Mouse (Mus musculus): Measurements from ENCODE around the gene Rnf145.

Rnf145 gene

DNA sequence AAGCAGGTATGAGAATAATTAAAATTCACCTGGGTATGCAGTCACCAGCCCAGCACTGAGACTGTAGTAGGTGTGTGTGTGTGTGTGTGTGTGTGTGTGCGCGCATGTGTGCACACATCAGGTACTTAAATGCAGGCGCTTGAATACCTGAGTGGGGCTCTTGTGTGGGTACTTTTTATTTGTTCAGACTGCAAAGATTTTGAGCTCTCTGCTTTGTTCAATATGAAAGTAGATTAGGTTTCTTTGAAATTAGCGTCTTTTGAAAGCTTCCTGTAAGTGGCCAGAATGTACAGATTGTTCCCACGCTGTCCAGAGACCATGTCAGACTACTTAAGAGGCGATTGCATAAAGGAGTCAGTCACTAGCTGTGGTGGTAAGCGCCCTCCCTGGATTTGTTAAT lies 18.6 kb downstream of the Rnf145 start:
- no peak for DNase-seq (ENCODE audit: low spot score)

DNA sequence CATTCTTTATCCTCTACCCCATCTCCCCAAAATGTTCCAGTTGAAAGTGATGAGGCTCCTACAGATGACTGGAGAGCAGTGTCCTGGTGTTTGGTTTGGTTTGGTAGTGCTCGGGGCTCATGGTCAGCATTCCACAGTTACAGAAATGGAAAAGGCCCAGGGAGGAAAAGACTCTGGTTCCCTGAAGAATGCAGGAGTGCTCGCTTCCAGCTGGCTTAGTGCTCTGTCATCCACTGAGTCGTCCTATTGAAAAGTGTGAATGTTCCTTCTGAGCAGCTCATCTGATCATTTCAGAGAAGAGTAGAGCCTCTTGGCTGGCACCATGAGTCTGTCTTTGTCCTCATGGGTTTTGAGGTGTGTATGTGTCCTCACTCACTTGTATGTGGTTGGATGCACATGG lies 19.3 kb downstream of the Rnf145 start:
- no peak for DNase-seq (ENCODE audit: low spot score)

DNA sequence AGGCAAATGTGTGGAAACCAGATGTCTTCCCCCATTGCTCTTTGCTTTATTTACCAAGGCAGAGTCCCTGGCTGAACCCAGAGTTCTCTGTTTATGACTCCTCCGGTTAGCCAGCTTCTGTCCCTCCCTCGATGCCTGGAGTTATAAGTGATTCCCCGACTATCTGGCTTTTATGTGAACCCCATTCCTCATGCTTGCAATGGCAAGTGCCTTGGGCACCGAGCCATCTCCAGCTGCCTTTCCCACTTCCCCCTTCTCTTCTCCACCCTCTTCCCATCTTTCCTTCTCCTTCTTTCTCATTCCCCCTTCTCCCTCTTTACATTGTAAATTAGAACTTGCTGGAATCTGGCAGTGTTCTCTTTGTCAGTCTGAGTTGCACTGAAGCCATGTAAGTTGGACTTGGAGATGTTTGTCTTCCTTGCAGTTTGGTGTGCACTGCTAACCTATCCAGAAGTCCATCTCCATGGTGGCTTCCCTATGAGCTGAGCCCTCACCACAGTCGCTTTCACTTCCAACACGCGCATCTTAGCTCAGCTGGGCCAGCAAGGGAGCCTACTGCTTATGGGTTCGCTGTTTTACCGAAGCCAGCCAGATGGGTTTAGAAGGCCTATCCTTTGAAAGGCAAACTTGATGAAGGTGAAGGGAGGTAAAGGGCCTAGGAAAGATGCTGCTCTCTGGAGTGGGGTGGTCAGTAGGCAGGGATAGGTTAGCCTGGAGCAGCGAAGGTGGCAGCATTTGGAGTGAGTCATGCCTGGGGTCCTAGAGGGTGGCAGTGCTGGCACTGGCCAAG lies 19.9 kb downstream of the Rnf145 start:
- DNase-seq (ENCODE audit: low spot score) = no peak

DNA sequence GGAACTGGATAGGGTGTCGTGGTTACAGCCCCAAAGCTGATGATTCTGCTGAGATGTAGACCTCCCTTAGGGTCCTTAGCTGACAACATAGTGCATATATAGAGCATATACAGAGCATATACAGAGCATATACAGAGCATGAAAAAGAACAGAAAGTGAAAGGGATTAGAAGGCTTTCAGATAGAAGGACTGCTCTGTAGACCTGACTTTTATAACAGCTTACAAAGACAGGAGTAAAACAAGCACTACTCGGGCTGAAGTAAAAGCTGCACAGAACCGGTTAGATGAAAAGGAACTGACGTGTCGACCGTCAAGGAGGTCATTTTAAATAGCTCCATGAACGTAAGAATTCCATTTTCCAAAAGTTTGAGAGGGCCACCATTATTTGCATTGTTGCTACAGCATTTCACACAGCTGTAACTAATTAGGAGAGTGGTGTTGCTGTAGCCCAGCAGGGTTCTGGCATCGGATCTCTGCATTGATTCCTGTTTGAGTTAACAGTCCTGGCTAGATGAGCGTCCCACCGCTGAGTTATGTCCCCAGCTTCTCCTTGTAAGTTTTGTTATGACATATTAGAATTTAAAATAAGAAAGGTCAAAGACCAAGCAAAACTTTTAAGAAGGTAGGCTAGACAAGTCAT lies 20.6 kb downstream of the Rnf145 start:
- DNase-seq (ENCODE audit: low spot score) = no peak

DNA sequence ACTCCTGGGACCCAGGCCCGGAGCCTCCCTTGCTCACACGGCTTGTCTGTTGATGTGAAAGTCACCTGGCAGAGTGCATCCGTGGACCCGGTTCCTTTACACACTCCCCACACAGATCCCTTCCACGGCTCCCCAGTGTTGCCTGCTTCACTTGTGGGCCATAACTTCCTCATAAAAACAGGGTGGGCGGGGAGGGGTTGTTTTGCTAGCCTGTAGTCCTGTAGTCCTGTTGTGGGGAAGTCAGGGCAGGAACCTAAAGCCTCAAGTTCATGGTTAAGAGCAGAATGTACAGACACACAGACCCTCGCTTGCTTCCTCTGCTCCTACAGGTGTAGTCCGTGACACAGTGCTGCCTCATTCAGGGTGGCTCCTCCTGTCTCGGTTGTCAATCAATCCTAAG lies 21.5 kb downstream of the Rnf145 start:
- no peak for DNase-seq (ENCODE audit: low spot score)

DNA sequence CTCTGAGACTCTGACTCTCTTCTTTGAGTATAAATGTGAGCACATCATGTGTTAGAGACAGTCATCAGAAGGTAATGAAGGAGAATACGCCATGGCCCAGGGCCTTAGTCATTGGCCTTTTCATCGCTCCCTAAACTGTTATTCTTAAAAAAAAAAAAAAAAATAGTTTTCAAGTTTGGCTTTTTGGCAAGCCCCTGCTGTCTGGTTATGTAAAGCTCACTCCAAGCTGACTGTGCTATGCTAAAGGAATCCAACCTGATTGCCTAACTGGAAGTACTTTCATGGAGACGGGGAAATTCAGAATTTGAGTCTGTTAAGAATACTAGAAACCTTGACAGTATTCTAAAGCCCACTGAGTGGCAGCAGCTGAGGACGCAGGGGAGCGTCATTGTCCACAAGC lies 22.5 kb downstream of the Rnf145 start:
- DNase-seq (ENCODE audit: low spot score) = no peak

DNA sequence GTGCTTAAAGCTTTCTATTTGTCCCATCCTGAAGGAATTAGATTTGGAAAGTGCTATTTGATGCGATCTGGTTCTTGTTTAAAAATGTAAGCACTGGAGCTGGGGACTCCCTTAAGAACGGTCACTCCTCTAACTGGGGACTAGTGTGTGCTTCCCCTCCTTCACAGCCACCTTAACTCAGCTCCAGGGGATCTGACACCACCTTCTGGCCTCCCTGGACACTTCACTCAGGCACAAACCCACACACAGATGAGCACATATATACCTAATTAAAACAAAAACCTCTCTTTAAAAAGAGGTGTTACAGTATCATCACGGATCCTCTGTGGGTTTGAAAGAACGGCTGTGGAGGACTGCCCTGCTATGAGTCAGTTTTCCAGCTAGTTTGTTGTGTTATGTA lies 23.0 kb downstream of the Rnf145 start:
- DNase-seq (ENCODE audit: low spot score) = no peak

DNA sequence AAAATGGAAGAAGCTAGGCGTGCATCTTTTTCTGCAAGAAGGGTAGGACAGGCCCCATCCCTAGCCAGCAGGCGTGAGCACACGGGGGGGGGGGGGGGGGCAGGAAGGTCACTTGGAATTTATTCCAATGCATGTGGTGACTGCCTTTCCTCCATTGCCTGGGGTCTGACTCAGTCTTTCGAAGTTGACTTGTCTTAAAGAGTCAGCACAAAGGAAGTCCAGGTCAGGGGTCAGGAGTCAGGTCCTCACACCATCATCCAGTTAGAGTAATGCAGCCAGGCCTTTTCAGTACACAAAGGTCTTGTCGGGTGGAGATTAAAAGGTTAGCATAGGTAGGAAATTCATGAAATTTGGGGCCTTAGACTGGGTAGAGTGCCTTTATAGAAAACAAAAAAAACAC lies 24.8 kb downstream of the Rnf145 start:
- no peak for DNase-seq (ENCODE audit: low spot score)

DNA sequence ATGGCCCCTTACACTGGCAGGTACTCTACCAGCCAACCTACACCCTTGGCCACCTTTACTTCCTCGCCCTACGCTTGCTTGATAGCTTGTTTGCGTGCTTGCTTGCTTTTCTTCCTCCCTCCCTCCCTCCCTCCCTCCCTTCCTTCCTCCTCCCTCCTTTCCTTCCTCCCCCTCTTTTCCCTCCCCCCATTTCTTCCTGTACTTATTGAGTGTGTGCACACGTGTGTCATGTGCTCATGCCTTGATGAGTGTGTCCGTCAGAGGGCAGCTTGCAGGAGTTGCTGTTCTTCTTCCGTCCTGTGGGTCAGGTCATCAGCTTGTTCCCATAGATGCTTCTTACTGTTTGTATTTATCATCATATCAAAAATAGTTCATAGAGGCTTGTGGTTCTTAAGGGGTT lies 25.2 kb downstream of the Rnf145 start:
- DNase-seq (ENCODE audit: low spot score) = no peak

DNA sequence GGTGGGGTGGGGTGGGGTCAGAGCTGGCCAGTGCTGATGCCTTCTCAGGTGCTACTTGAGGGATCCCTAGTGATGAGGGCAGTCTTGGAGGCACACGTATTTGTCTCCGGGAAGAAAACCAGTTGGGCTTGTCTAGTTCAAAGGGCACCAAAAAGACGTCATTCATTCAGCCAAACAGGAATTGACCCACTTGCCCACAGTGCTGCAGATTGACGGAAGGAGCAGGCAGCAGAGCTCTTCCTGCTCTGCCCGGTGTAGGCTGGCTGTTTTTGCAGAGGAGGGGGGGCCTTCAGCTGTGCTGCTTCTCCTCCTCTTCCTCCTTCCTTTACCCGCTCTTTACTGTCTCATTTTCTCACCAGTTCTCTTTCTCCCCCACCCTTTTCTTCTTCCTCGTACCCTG lies 26.4 kb downstream of the Rnf145 start:
- DNase-seq (ENCODE audit: low spot score) = no peak

DNA sequence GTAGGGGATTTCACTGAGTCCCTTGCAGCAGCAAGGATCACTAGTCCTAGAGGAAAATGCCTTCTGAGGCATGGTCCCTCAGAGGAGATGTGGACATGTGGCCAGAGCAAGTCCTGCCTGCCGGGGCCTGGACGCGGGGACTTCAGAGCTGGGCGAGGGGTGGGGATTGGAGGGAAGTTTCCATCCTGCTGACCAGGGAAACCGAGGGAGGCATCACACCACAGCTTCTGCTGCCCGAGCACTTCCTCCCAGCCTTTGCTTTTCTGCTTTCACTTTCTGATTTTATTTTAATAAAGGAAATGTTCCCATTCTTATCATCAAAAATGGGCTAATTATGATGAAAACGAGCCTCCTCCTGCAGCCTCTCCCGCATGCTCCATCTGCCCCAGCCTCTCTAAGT lies 27.5 kb downstream of the Rnf145 start:
- no peak for DNase-seq (ENCODE audit: low spot score)

DNA sequence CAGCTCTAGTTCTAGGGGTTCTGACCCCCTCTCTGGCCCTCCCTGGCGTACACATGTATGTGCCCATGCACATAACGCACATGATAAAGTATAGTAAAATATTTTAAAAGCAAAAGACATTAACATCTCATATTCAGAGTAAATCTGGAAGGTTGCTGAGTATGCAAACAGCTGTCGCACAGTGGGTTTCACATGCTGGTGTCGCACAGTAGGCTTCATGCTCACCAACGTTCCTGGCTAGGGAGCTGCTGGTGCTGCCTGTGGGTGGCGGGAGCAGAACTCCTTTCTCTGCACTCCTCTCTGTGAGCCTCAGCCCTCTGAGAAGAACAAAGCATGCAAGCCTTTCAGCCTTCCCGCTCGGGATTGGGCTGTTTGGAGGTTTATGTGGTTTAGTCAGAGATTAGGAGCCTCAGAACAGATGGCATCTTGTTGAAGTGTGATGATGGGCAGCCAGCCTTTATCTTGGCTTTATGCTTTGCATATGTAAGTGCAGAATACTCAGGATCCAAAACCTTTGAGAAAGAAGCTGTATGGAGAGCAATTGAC lies 29.0 kb downstream of the Rnf145 start:
- DNase-seq (ENCODE audit: low spot score) = no peak

DNA sequence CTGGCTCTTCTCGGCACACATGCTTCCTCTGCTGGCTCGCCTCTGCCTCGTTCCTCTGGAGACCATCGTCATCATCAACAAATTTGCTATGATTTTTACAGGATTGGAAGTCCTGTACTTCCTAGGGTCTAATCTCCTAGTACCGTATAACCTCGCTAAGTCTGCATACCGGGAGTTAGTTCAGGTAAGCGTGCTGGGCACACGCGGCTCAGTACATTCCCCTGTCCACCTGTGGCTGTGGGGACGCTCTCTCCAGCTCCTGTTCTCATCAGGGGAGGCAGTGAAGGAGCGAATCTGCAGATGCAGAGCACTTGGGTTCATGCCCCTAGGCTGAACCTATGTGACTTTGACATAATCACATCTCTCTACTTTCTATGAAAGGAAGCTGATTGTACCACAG lies 30.1 kb downstream of the Rnf145 start:
- DNase-seq (ENCODE audit: low spot score) = no peak

DNA sequence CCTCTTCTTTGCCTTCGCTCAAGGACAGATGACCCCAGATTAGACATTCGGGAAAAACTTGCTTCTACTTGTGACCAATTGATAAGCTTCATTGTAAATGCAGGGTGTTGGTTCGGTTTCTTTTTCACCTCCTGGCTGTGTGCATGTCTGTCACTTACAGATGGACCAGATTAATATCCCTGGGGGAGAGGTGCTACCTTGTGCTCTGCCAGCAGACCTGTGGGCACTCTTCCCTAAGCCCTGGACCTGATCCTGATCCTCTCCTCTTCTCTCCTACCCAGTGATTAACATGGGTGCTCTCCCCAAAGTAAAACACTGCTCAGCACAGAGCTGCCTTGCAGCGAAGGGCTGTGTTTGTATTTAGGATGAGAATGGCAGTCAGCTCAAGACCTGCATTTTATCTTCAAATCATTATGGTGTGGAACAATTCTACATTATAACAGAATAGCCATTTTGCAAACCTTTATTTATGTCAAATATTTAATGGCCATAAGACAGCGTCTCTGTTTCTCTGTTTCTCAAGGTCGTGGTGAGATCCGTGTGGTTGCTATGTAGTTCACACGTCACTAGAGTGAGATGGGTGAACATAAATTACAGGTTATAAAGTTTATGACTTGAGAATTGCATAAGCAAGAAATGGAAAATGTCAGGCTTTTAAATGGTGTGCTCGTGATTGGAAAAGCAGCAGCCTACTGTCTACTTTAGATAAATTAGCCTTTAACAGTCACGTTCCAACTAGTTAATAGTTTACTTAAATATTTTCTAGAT lies 30.9 kb downstream of the Rnf145 start:
- no peak for DNase-seq (ENCODE audit: low spot score)

DNA sequence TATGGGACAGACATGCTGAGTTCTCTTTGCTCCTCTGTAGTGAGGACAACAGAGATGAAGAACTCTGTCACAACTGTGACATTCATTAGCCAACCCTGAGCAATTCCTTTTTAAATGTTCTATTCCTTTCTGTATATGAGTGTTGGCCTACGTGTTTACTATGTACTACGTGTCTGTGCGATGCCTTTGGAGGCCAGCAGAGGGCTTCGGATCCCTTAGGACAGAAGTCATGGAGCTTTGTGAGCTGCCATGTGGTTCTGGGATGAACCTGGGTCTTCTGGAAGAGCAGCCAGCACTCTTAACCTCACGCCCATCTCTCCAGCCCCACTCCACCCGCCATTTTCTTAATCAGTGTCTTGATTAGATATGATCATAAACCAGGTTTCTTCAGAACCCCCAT lies 32.2 kb downstream of the Rnf145 start:
- no peak for DNase-seq (ENCODE audit: low spot score)

DNA sequence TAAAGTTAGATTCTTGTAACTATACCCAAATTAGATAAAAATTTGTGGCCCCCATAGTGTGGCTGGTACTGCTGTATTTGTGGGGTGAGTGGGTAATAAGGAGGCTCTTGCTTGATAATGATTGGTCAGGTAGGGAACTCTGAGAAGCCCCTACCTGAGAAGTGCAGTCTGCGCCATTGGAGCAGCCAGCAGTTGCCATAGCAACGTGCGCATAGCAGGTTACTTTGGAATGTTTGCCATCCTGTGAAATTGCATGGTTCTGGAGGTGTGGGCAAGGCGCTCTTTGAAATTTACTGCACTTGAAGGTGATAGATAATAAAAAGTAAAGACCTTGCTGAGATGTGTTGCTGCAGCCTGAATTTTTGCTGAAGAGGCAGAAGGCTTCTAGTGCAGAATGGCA lies 35.6 kb downstream of the Rnf145 start:
- no peak for DNase-seq (ENCODE audit: low spot score)

DNA sequence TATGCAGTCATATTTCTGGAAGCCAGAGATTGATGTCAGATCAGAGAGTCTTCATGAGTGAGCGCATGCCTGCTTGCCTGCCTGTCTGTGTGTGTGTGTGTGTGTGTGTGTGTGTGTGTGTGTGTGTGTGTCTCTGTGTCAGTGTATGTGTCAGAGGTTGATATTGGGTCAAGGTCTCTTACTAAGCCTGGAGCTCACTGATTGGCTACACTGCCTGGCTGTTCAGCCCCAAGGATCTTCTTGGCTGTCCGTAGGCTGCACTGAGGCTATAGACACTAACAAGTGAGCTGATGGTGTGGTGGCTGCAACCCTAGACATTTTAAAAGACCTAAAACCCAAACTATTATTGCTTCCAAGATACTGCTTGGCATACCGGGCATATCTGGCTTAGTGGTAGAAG lies 39.8 kb downstream of the Rnf145 start:
- no peak for DNase-seq (ENCODE audit: low spot score)

DNA sequence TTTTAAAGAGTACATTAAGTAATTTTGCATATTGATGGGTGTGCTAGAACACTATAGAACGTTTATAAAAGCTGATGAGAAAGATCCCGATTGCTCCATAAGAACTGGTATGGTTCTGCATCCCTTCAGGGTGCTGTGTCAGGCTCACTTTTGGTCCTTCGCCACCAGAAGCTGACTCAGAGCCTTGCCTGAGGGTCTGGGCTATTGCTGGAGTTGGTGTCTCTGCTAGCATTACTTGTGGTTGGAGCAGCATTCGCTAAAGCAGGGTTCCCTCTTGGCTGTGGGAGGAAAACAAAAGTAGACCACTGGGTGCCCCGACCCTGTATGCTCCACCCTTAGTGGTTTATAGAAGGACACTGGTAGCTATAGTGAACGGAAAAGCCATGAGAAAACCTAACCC lies 40.7 kb downstream of the Rnf145 start:
- no peak for DNase-seq (ENCODE audit: low spot score)

DNA sequence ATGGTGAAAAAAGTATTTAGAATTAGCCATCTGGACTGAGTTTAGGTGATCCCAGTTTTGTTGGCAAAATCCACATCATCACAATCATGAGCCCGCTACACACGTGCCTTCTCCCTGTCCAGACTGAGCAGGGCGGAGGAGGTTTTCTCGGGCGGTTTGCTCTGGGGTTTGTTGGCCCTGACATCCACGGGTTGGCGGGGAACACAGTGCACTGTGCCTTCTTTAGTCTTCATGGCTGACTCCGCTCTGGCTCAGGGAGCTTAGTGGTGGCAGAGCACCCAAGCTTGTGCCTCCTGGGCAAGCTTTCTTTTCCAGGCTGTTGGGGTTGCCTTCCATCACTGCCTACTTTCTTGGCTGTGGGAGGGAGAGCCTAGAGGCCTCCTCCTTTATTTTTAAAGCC lies 41.6 kb downstream of the Rnf145 start:
- no peak for DNase-seq (ENCODE audit: low spot score)

DNA sequence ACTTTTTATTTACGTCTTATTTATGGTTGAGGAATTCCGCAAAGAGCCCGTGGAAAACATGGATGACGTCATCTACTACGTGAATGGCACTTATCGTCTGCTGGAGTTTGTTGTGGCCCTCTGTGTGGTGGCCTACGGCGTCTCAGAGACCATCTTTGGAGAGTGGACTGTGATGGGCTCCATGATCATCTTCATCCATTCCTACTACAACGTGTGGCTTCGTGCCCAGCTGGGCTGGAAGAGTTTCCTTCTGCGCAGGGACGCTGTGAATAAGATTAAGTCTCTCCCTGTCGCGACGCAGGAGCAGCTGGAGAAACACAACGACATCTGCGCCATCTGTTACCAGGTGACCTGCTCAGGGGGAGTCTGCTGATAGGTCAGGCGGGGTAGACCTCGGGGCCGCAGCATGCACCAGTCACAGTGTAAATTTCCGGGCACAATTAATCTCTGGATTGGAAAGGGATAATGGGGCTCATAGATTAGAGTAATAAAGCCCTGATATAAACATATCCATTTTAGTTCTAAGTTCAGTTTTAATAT lies 42.8 kb downstream of the Rnf145 start:
- no peak for DNase-seq (ENCODE audit: low spot score)

DNA sequence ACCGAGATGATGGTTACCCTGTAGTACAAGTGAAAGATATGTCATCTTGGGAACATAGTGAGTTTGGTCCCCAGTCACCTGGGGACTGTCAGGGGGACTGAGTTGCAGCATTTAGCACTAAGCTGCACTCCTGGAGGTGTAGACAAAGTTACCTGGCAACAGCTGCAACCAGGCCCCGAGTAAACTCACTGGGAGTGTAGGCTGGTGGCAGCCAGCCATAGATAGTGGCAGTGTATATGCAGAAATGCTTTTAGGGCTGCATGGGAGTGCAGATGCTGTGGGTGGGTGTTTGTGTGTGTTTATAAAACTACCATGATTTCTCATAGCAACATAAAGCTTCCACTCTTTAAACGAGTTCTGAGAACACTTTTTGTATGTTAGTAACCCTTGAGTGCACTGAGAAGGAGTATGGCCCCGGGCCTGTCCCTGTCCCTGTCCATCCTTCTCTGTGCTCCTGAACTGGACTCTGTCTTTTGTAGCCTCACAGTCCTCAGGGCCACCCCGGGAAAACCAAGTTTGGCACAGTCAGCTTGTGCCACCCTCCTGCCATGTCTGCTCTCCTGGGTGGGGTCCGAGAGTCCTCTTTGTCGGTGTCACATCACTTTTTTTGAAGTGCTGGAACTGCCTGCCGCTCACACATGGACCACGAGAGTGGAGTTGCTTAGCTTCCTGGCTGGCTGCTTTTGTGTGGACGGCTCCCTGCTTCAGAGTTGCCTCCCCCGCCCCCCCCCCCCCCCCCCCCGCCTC lies 43.8 kb downstream of the Rnf145 start:
- DNase-seq (ENCODE audit: low spot score) = no peak
